Mouse (Mus musculus) lung, postnatal 0 days (tissue): ENCODE data around the gene Mrpl45. TPM values are rescaled to one million over a fixed set of nuclear protein-coding genes. Genes with fewer than 3 reads are reported as not detected.

ENCODE experiments used
- ATAC-seq: fragments of 200-750 bp; cut with Nextera tagmentation; 2 replicates; pipeline ENCODE4 v1.8.0; 2017; ENCODE audit warnings: moderate library complexity
- DNase-seq: peaks from one replicate; pipeline ENCODE4 v3.0.0-alpha.2; 2016; ENCODE audit warnings: low spot score
- H3K27ac ChIP-seq: fragments of 300-500 bp; sonication (generic); 2 replicates; pipeline ENCODE4 v1.5.1; 2014; ENCODE audit warnings: antibody characterized with exemption, mild to moderate bottlenecking, low read length, mixed read lengths
- H3K27me3 ChIP-seq: fragments of 300-500 bp; sonication (generic); replicated peaks from 2 replicates; pipeline ENCODE4 v1.6.1; 2014; ENCODE audit warnings: low read length, mixed read lengths; ENCODE audit not compliant: insufficient read depth
- H3K36me3 ChIP-seq: fragments of 300-500 bp; sonication (generic); 2 replicates; pipeline ENCODE4 v1.6.1; 2014; ENCODE audit warnings: low read length, mixed read lengths; ENCODE audit not compliant: insufficient read depth
- H3K4me1 ChIP-seq: fragments of 300-500 bp; sonication (generic); 2 replicates; pipeline ENCODE4 v1.6.1; 2014; ENCODE audit warnings: antibody characterized with exemption, low read depth, low read length, mixed read lengths; ENCODE audit not compliant: insufficient read depth
- H3K4me2 ChIP-seq: fragments of 300-500 bp; sonication (generic); replicated peaks from 2 replicates; pipeline ENCODE4 v1.6.1; 2014; ENCODE audit warnings: low read depth, mild to moderate bottlenecking, low read length, moderate library complexity, mixed read lengths
- H3K4me3 ChIP-seq: fragments of 300-500 bp; sonication (generic); 2 replicates; pipeline ENCODE4 v1.5.1; 2014; ENCODE audit warnings: low read depth, low read length
- H3K9ac ChIP-seq: fragments of 300-500 bp; sonication (generic); replicated peaks from 2 replicates; pipeline ENCODE4 v1.6.1; 2014; ENCODE audit warnings: low read depth, mild to moderate bottlenecking
- H3K9me3 ChIP-seq: fragments of 300-500 bp; sonication (generic); 2 replicates; pipeline ENCODE4 v1.6.1; 2016; ENCODE audit warnings: low read length, mixed read lengths
- CTCF ChIP-seq: IDR thresholded peaks from 2 replicates; pipeline ENCODE4 v1.5.1; 2016; ENCODE audit warnings: antibody characterized with exemption, mild to moderate bottlenecking
- EP300 ChIP-seq: IDR thresholded peaks from 2 replicates; pipeline ENCODE4 v1.6.1; 2016; ENCODE audit warnings: antibody characterized with exemption, mild to moderate bottlenecking, control low read depth
- WGBS: fragments of 180-500 bp; shearing (Covaris S2); extraction: QIAGEN DNeasy Blood & Tissue Kit; methylation state at CpG from one replicate; pipeline ENCODE4 v1.1.7; 2014; 5-methylcytosine and 5-hydroxymethylcytosine counted together
- polyA plus RNA-seq: library from polyadenylated mRNA; unstranded; fragments of >200 nt; fragmentation: Nextera tagmentation; extraction: Ambion mirVana; gene quantifications from 2 replicates; pipeline ENCODE4 v1.2.1, GENCODE M21; 2015

Mrpl45 gene
- polyA plus RNA-seq, 1 experiment from 2014 or later, result 22.4 TPM

GRCm38 (mm10) chr11:97362649-97362942 lies 47.1 kb downstream of the Mrpl45 start:
- H3K9ac ChIP-seq, result peak overlapping the region; percentile 94
- H3K27ac ChIP-seq, result peak overlapping the region; percentile 88
- DNase-seq (peak; percentile 38), ATAC-seq (peak; percentile 37)
- WGBS, result 6% methylated on average over 10 of the region's 39 CpGs
- peak overlapping the region; percentile 97 for H3K4me3 ChIP-seq
- peaks cover 16% of the 10 kb centered on the region; the same call in 1 of the 2 replicates for H3K4me1 ChIP-seq
- H3K9me3 ChIP-seq, result no peaks in the 10 kb centered on the region
- no peak for TF ChIP-seq EP300
- no peak for TF ChIP-seq CTCF
- no peaks in the 10 kb centered on the region for H3K36me3 ChIP-seq
- no peaks in the 10 kb centered on the region for H3K27me3 ChIP-seq
- peak overlapping the region; percentile 92 for H3K4me2 ChIP-seq

DNA sequence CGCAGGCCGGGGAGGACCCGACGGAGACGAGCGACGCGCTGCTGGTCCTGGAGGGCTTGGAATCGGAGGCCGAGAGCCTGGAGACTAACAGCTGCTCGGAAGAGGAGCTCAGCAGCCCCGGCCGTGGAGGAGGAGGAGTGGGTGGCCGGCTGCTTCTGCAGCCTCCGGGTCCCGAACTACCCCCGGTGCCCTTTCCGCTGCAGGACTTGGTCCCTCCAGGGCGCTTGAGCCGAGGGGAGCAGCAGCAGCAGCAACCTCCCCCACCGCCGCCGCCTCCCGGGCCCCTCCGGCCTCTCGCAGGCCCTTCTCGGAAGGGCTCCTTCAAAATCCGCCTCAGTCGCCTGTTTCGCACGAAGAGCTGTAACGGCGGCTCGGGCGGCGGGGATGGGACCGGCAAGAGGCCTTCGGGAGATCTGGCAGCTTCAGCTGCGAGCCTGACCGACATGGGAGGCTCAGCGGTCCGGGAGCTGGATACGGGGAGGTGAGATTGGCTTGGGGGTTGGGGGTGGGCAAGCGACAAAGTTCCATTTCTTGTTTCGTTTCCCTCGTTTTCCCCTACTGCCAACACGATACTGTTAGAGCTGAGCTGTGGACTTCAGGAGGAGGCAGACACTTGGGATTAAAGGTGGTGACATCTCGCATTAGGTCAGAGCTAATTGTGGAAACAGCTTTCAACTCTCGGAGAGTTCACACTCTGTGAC lies 47.6 kb downstream of the Mrpl45 start:
- peaks cover 16% of the 10 kb centered on the region; the same call in 1 of the 2 replicates for H3K4me1 ChIP-seq
- TF ChIP-seq EP300, result no peak
- peak; percentile 61 for DNase-seq
- peak overlapping the region; percentile 97 for H3K4me3 ChIP-seq
- no peaks in the 10 kb centered on the region for H3K9me3 ChIP-seq
- peak; percentile 4; the same call in 1 of the 2 replicates for ATAC-seq
- H3K9ac ChIP-seq, result peak overlapping the region; percentile 94
- 1% methylated on average over 48 of the region's 49 CpGs for WGBS
- no peaks in the 10 kb centered on the region for H3K36me3 ChIP-seq
- no peaks in the 10 kb centered on the region for H3K27me3 ChIP-seq
- peak overlapping the region; percentile 88 for H3K27ac ChIP-seq
- peak overlapping the region; percentile 92 for H3K4me2 ChIP-seq

GRCm38 (mm10) chr11:97363644-97363995 lies 48.1 kb downstream of the Mrpl45 start:
- WGBS, result 2% methylated on average over 7 of the region's 7 CpGs
- H3K9me3 ChIP-seq, result no peaks in the 10 kb centered on the region
- H3K4me1 ChIP-seq, result peaks cover 16% of the 10 kb centered on the region; the same call in 1 of the 2 replicates
- no peaks in the 10 kb centered on the region for H3K27me3 ChIP-seq
- H3K4me2 ChIP-seq, result peak overlapping the region; percentile 92
- DNase-seq, result no peak
- peak overlapping the region; percentile 88 for H3K27ac ChIP-seq
- H3K4me3 ChIP-seq, result peak overlapping the region; percentile 97
- no peak for TF ChIP-seq EP300
- TF ChIP-seq CTCF, result no peak
- ATAC-seq, result no peak
- H3K36me3 ChIP-seq, result no peaks in the 10 kb centered on the region
- H3K9ac ChIP-seq, result peak overlapping the region; percentile 94

GRCm38 (mm10) chr11:97365556-97365955 lies 50.0 kb downstream of the Mrpl45 start:
- H3K27me3 ChIP-seq, result no peaks in the 10 kb centered on the region
- TF ChIP-seq CTCF (no peak), EP300 (no peak)
- 0 out of 2 replicates have a peak overlapping the region, but pooled peaks have one; percentile 1 for H3K4me2 ChIP-seq
- no peak overlapping the region for H3K4me3 ChIP-seq
- 45% methylated on average over 1 of the region's 1 CpGs for WGBS
- H3K27ac ChIP-seq, result no peak overlapping the region
- no peaks in the 10 kb centered on the region for H3K9me3 ChIP-seq
- peaks cover 16% of the 10 kb centered on the region; the same call in 1 of the 2 replicates for H3K4me1 ChIP-seq
- no peak for DNase-seq
- no peak for ATAC-seq
- H3K36me3 ChIP-seq, result no peaks in the 10 kb centered on the region
- no peak overlapping the region for H3K9ac ChIP-seq

DNA sequence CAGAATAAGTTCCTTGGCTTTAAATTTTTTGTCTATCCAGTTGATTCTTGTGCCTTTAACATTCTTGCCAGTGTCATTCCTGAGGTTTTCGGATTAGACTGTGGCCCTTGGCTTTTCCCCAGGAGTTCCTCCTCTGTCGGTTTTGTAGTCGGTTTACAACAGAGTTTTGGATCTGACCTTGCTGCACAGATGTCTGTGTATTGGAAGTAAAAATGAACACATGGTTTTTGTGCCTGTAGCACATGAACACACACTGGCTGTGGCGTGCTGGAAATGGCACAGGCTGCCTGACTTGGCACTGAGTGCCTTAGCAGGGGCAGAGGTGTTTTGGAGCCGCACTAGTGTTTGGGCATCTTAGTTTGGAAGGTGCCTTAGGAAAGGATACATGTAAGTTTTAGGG lies 53.0 kb downstream of the Mrpl45 start:
- Histone ChIP-seq H3K9ac (no peak overlapping the region), H3K27me3 (no peaks in the 10 kb centered on the region), H3K9me3 (no peaks in the 10 kb centered on the region), H3K4me2 (no peak overlapping the region), H3K4me3 (no peak overlapping the region), H3K36me3 (no peaks in the 10 kb centered on the region), H3K27ac (no peak overlapping the region), H3K4me1 (peaks cover 19% of the 10 kb centered on the region; the same call in 1 of the 2 replicates)
- 65% methylated on average over 5 of the region's 5 CpGs for WGBS
- TF ChIP-seq EP300, result no peak
- no peak for TF ChIP-seq CTCF
- no peak for DNase-seq
- no peak for ATAC-seq

- DNase-seq, result peak; percentile 32
- Histone ChIP-seq H3K4me1 (peaks cover 4% of the 10 kb centered on the region; the same call in 1 of the 2 replicates), H3K4me2 (no peak overlapping the region), H3K9ac (no peak overlapping the region), H3K4me3 (no peak overlapping the region), H3K9me3 (no peaks in the 10 kb centered on the region), H3K27me3 (no peaks in the 10 kb centered on the region), H3K36me3 (no peaks in the 10 kb centered on the region; the same call in 1 of the 2 replicates), H3K27ac (no peak overlapping the region)
- WGBS, result 36% methylated on average over 7 of the region's 7 CpGs
- TF ChIP-seq CTCF (no peak), EP300 (no peak)
- ATAC-seq, result no peak
These were observed 55.0 kb downstream of the Mrpl45 start for GRCm38 (mm10) chr11:97370329-97371091.
